Mouse (Mus musculus) retina, postnatal 7 days (tissue): ENCODE results near the gene Sar1a.

Experiments
- DNase-seq: peaks from one replicate; pipeline ENCODE4 v3.0.0-alpha.2; 2012; ENCODE audit warnings: low read depth, low spot score

Sar1a gene

DNA sequence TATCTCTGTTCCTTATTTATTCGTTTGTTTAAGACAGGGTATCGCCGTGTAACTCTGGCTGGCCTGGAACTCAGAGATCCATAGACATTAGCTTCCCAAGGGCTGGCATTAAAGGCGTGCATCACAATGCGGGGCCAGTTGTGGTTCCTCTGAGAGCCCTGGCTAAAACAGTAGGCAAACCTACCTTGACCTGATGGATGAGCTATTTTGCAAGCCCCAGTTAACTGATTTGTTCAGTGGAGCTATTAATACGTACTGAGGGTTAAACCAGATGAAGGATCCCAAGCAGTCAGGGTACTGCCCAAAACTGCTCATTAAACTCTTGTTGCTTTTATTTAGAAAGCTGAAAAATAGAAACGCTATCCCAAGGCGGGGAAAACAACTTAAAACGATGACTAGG is 554 bp upstream of the Sar1a start:
- DNase-seq = no peak

DNA sequence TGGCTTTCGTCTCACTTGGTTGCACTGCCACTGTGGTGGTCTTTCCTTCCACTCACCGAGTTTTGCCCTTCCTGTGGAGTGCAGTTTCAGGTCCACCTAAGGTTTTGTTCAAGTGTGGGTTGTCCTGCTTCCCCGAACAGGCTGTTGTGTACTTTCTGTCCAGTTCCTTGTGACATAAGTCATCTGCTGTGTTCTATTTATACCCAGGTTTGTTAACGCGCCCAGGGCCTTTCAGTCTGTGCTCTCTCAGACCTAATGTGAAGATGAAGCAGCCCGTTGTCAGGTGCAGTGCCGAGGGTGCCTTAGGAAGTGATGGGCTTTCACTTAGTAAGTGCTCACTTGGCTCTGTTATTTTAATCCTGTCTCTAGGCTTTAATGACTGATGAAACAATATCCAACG is 9.3 kb downstream of the Sar1a start:
- no peak for DNase-seq

DNA sequence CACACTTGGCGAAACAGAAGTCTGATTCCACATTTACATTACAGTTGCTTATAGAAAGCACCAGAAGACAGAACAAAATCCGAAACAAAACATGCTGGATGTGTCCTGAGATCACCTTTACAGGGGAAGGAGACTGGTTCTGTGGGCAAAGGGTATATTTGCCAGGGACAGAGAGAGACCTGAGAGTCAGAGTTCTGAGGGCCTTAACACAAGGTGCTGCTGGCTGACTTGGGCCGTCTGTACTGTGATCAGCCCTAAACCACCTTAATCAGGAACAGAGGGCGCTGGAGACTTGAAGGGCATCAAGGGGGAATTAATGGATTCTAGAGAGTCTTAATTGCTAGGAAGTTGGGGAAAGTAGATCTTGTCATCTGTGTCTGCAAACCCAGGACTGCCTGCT is 13.5 kb downstream of the Sar1a start:
- no peak for DNase-seq

DNA sequence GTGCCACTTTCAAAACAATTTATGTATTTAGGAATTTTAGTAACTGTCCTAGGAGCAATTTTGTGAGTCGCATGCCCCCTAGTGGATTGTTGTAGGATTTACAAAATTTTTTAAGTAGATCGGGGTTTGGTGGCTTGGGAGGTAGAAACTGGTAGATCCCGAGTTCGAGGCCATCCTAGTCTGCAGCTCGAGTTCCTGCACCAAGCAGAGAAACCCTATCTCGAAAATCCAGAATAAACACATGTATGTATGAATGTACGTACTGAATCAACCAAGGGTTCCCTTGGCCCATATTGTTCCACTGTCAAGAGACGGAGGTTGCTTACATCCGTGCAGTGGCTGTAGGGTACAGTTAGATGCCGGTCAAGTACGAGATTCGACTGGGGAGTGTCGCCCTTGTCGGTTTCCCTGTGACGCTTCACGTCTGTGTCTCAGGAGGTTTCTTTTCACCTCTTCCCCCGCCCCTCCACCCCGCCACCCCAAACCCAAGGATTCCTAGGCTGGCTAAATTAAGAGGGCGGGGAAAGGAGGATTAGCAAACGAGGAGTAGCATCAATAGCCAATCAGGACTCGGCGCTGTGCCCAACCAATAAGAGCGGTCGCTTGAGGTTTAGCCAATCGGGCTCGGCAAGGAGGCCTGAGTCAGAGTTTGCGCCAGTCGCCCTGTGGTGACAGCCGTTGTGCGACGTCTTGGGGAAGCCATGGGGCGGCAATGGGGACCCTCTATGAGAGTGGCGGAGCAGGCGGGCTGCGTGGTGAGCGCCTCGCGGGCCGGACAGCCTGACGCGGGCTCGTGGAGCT is 15.0 kb downstream of the Sar1a start, which contains the start of gene Tysnd1:
TSS of gene Tysnd1 (plus strand) at position 645 of the 801 bp plus-strand sequence.
- peak; percentile 94 for DNase-seq

DNA sequence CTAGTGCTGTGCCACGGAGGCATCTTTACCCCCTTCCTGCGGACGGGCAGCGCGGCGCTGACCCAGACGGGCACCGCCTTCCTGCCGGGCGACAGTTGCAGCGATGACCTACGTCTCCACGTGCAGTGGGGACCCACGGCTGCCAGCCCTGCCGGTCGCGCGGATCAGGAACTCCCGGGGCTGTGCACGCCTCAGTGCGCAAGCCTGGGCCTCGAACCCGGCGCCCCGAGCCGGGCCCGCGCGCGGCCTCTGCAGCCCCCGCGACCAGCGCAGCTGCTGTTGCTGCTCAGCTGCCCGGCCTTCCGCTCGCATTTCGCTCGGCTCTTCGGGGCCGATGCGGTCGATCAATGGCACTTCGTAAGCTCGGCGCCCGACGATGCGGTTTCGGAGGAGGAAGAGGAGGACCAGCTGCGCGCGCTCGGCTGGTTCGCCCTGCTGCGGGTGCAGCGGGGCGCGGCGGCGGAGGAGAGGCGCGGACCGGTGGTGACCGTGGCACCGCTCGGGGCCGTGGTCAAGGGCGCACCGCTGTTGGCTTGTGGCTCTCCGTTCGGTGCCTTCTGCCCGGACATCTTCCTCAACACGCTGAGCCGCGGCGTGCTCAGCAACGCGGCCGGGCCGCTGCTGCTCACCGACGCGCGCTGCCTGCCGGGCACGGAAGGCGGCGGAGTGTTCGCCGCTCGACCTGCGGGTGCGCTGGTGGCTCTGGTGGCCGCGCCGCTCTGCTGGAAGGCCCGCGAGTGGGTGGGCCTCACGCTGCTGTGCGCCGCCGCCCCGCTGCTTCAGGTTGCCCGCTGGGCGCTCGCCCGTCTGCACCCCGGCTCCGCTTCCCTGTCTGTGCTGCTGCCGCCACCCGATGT is 15.8 kb downstream of the Sar1a start:
- DNase-seq = no peak

DNA sequence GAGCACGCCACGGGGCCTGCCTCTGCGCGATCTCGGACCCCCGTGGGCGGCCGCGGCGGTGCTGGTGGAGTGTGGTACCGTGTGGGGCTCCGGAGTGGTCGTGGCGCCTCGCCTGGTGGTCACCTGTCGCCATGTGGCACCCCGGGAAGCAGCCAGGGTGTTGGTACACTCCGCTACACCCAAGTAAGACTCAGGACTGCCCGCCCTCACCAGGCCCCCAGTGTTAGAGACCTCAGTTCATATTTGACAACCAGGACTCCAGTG is 16.4 kb downstream of the Sar1a start:
- no peak for DNase-seq

DNA sequence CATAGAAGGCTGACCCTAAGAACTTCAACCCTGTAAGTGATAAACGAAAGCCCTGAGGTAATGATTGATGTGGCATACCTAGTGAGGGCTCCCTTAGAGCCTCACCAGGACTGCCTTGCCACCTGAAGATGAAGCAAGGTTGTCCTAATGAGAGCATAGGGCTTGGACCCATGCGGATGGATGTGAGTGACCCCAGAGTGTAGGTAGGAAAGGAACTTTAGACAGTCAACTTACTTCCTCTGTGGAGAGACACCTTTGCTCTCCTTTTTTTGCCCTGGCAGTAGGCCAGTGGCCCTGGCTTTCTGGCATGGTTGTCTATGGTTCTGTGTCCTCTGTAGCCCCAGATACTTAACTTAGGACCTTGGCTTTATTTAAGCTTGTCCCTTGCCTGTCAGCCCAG is 16.9 kb downstream of the Sar1a start:
- DNase-seq = no peak

DNA sequence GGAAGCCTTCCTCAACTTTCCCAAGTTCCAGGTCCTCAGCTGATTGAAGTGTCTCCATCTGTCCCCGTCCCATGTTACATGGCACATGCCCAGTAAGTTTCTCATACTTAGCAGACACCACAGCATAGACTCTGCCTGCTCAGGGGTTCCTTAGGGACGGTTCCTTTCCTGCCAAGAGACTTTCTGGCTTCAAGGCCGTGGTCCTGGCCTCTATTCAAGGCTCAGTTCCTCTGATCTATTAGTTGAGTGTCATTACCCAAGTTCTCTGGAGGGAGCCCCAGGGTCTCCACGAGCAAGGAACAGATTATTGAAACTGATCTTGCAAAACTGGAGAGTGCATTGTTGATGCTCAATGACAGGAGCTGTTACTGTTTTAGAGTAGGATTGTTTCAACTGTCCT is 24.6 kb downstream of the Sar1a start:
- DNase-seq = no peak

DNA sequence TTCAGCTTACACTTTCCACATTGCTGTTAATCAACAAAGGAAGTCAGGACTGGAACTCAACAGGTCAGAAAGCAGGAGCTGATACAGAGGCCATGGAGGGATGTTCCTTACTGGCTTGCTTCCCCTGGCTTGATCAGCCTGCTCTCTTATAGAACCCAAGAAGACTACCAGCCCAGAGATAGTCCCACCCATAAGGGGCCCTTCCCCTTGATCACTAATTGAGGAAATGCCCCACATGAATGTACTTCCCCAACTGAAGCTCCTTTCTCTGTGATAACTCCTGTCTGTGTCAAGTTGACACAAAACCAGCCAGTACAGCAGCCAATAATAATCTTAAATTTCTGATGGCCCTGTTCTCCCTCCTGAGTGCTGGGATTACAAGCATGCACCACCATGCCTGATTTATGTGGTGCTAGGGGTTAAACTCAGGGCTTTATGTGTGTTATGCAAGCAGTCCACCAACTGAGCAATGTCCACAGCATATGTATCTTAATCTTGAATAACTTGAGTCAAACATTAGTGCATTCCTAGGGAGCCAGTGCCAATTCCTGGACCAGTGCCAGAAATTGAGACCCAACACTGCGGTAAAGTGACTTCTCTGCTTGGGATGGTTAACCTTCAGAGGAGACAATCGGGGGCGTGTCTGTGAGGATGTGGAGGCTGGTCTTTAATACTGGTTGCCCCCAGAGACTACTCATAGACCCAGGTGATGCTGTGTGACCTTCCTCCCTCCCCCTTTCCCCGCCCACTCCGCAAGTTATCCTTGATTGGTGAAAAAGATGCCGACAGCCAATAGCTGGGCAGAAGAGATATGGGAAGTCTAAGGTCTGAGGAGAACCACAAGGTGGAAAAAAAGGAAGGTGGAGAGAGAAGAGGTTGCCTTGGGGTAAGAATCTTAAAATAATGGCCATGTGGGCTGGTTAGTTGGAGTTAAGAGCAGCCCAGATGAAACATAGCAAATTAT is 26.6 kb downstream of the Sar1a start:
- DNase-seq = no peak

DNA sequence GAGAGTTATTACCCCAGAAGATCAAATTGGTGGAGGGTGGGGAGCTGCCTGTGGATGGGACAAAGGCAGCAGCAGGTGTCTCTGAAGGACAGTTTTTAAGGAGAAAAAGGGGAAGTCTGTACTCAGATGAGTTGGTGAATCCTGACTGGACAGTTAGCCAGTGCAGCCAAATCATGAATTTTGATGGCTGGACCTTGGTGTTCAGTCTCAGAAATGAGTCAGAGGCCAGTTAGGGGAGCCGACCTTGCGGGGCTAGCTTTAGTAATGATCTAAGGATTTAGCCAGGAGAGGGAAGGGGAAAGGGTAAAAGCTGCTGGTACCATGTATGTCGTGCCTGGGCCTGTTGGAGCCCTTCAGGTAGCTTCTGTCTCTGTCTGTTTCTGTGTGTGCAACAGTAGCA is 33.5 kb downstream of the Sar1a start:
- no peak for DNase-seq

DNA sequence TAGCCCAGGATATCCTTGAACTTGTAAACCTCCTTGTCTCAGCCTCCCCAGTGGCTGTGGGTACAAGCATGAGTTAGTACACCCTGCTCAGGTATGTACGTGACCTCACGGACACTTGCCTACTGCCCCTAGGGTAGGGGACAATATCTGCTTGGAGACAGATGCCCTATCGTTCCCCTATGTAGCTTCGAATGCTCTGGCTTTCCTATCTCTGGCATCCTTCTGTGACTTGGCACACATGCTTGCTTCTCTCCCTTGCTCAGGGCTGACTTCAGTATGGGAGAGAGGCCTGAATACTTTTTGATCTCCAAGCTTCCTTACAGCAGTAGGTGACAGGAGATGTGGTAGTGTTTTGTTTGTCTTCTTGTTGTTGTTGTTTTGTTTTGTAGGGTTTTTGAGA is 34.0 kb downstream of the Sar1a start:
- DNase-seq = no peak

DNA sequence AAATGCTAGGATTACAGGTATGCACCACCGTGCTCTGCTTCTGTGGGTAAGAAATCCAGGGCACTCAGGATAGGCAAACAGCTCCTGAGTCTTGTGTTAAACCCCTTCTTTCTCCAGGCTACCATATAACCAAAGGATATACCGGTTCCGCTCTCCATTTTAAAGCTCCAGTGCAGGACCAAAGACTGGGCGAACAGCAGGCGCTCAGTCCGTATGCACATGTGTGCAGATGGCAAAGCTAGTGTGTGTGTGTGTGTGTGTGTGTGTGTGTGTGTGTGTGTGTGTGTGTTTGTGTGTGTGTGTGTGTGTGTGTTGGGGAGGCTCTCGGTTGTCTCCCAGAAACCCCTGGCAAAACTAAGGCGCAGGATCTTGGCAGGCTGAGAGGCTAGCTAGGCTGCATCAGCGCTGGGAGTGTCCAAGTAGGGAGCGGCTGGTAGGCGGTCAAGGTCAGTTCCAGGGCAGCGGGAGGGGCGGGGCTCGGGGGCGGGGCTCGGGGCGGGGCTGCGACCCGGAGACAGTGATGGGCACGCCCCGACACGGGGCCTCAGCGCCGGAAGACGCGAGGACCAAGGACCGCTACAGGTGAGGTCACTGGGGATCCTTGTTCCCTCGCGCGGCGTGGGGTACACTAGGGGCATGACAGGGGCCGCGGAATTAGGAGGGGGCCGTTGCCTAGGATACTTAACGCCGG is 34.8 kb downstream of the Sar1a start, which contains the start of gene Aifm2:
TSS of gene Aifm2 (plus strand) at position 493 of the 691 bp plus-strand sequence.
- DNase-seq = peak; percentile 52

DNA sequence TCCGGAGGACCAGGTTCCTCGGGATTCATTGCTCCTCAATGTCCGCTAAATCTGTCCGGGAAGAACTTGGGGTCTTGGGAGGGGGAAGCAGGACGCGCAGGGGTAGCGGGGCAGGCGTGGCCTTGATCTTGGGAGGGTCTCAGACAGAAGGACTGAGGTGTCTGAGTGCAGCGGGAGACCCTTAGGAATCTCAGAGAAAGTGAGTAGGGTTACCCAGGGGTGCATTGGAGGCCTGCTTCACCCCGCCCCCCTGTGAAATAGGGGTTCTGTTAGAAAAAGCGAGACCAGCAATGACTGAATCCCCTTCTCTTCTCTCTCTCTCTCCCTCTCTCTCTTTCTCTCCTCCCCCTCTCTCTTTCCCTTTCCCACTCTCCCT is 35.4 kb downstream of the Sar1a start:
- DNase-seq = no peak

DNA sequence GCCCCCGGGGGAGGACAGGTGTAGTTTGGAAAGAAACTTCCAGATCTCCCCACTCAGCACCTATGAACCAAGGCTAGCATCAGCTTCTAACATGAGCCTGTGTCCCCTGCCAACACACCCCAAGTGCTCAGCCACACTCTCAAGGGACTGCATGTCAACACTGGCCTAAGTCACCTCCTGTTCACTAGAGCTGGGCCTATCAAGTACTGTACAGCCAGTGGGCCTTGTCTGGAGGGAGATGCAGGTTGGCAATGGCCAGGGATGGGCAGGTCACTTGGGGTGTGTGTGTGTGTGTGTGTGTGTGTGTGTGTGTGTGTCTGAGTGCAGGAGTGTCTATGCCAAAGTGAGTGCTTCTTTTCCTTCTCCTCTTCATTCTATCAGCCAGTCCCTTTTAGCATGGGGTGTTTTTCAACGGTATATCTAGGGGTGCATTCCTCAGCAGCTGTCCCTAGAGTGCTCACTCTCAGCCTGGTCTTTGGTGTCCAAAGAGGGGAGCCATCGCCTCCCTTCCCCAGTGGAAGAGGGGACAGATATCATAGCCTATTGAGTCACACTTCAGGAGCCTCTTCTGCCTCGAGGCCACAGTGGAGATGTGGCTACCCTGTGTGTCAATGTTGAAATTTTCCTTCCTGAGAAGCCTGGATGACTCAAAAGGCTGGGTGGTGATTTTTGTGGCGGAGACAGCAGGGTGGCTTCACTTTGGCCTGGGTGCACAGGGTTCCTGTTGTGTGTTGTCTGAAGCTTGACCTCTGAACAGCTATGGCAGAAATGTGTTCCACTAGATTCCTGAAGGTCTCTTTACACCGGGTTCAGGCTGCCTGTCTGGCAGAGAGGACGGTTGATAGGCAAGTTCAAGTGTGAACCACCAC is 36.1 kb downstream of the Sar1a start:
- DNase-seq = no peak

DNA sequence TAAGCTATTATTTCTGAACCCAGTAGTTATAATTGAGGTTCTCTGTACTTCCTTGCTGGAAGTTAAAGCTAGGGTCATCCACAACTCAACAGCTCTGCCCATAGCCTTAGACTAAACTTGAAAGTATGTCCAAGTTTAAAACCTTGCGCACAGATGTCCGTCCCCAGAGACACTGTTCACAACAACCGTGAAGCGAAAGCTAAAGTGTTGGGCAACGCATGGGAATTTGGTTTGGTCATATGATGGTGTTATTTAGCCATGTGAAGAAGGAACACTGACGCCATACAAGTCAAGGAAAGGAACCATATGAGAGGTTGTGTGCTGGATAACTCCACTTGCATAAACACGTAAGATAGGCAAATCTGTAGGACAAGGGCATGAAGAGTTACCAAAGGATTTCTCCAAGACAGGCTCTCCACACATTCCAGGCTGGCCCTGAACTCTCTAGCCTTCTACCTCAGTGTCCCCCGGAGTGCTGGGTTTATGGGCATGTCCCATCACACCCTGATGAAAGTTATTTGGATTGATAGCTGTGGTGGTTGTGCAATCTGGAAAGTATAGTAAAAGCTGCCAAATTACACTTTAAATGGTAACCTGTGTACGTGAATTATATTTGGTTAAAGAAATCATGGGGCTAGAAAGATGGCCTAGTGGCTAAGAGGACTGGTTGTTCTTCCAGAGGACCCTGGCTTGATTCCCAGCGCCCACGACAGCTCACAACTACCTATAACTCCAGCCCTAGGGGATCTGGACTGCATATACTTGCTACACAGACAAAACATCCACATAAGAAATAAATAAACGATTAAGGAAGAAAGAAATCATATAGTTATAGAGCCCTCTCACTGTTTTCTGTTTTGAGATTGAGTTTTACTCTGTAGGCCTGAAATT is 37.6 kb downstream of the Sar1a start:
- DNase-seq = no peak

DNA sequence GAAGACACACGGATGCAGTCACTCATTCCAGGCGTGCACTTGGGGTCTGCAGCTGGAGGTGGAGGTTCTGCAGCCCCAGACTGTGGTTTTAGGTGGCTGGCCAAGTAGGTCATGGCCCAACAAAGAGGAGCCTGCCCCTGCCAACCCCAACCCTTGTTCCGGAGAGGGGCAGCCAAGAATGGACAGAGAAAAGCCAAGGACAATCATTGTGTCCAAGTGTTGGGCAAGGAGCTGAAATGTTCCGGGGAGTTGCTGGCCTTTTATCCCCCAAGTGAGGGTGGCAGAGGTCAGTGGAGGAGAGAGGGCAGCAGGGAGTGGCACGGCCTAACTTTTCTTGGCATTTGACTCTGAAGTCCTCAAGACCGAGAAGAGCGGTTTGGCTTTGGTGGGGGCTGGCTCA is 40.2 kb downstream of the Sar1a start:
- no peak for DNase-seq

DNA sequence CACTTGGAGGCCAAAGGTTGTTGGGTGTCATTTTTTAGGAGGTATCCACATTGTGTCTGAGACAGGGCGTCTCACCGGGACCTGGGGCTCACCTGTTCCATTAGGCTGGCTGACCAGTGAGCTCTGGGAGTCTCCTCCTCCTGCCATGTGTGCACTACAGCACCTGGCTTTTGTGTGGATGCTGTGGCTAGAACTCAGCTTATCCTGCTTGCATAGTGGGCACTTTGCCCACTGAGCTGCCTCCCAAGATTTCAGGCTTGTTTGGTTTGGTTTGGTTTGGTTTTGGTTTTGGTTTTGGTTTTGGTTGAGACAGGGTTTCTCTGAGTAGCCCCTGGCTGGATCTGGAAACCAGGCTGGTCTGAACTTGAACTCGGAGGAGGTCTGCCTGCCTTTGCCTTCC is 42.1 kb downstream of the Sar1a start:
- DNase-seq = no peak

DNA sequence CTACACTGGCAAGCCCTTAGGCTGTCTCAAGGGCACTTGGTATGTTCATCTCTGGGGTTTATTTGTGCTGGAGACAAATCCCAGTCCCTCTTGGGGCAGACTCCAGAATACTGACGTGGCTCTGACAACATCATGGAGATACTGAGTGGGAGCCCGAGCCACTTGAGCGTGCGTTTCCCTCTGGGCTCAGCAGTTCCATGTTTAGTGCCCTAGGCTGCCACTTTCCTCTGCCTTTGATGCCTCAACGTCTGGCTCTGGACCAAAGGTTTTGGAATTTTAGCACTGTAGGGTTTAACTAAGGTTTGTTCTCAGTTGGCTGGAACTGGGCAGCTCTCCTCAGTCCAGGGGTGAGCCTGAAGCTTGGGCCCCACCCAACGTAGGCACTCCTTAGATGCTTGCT is 43.2 kb downstream of the Sar1a start:
- DNase-seq = no peak

DNA sequence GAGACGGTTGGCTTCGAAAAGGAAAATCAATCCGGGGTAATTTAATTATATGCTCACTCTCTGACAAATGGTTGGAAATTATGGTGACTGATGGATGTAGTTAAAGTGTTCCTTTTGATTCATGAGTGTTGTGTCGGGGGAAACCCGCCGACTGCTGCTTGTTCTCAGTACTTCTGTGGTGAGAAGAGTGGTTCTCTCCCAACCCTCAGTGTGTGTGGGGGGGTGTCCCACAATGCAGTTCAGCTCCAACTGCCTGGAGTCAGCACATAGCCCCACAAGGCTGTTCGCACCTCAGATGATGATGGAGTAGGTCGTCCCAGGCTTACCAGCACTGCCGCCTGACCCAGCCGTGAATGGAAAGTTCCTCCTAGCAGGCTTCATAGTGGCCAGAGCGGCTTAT is 49.1 kb downstream of the Sar1a start:
- DNase-seq = no peak
